Mouse (Mus musculus): ENCODE measurements around the gene Ror1. TPM values are rescaled to one million over a fixed set of nuclear protein-coding genes. Genes with fewer than 3 reads are reported as not detected.

The Ror1 gene
- polyA plus RNA-seq, 1 experiment from 2014 or later = 5.9 TPM

GRCm38 (mm10) chr4:100131488-100131887, 35.9 kb downstream of the Ror1 start:
- no peak for DNase-seq (ENCODE audit: low spot score)
- Histone ChIP-seq H3K4me3 (ENCODE audit: low read depth, low read length) (no peak overlapping the region), H3K27ac (ENCODE audit: low read depth, low read length) (no peak overlapping the region), H3K9me3 (ENCODE audit: control insufficient read depth, low read length) (no peaks in the 10 kb centered on the region), H3K9ac (ENCODE audit: low read length) (no peak overlapping the region), H3K4me1 (replicated peaks; ENCODE audit: control insufficient read depth, insufficient read depth, low read length) (0 out of 2 replicates have a peak, but pooled peaks cover 4% of the 10 kb centered on the region), H3K4me2 (ENCODE audit: low read depth, low read length, severe bottlenecking) (no peak overlapping the region), H3K27me3 (ENCODE audit: control insufficient read depth, insufficient read depth, low read length) (no peaks in the 10 kb centered on the region), H3K36me3 (ENCODE audit: control insufficient read depth, insufficient read depth, low read length) (no peaks in the 10 kb centered on the region)
- no peak for ATAC-seq (replicated peaks; ENCODE audit: low FRiP score)
- WGBS = 84% methylated on average over 2 of the region's 2 CpGs

- Histone ChIP-seq H3K27ac (ENCODE audit: low read depth, low read length) (no peak overlapping the region), H3K9me3 (ENCODE audit: control insufficient read depth, low read length) (no peaks in the 10 kb centered on the region), H3K4me2 (ENCODE audit: low read depth, low read length, severe bottlenecking) (no peak overlapping the region), H3K36me3 (ENCODE audit: control insufficient read depth, insufficient read depth, low read length) (no peaks in the 10 kb centered on the region), H3K4me1 (replicated peaks; ENCODE audit: control insufficient read depth, insufficient read depth, low read length) (no peaks in the 10 kb centered on the region), H3K4me3 (ENCODE audit: low read depth, low read length) (no peak overlapping the region), H3K27me3 (ENCODE audit: control insufficient read depth, insufficient read depth, low read length) (no peaks in the 10 kb centered on the region), H3K9ac (ENCODE audit: low read length) (no peak overlapping the region)
- no peak for DNase-seq (ENCODE audit: low spot score)
- WGBS = 77% methylated on average over 3 of the region's 3 CpGs
- ATAC-seq (replicated peaks; ENCODE audit: low FRiP score) = no peak
Observed at GRCm38 (mm10) chr4:100132261-100132660, 36.7 kb downstream of the Ror1 start.

- H3K36me3 ChIP-seq (ENCODE audit: control insufficient read depth, insufficient read depth, low read length) = no peaks in the 10 kb centered on the region
- no peak overlapping the region for H3K9ac ChIP-seq (ENCODE audit: low read length)
- H3K9me3 ChIP-seq (ENCODE audit: control insufficient read depth, low read length) = no peaks in the 10 kb centered on the region
- no peaks in the 10 kb centered on the region for H3K4me1 ChIP-seq (replicated peaks; ENCODE audit: control insufficient read depth, insufficient read depth, low read length)
- ATAC-seq (replicated peaks; ENCODE audit: low FRiP score) (no peak), DNase-seq (ENCODE audit: low spot score) (no peak)
- no peak overlapping the region for H3K27ac ChIP-seq (ENCODE audit: low read depth, low read length)
- WGBS = 93% methylated on average over 4 of the region's 4 CpGs
- H3K4me3 ChIP-seq (ENCODE audit: low read depth, low read length) = no peak overlapping the region
- H3K27me3 ChIP-seq (ENCODE audit: control insufficient read depth, insufficient read depth, low read length) = no peaks in the 10 kb centered on the region
- no peak overlapping the region for H3K4me2 ChIP-seq (ENCODE audit: low read depth, low read length, severe bottlenecking)
Observed at GRCm38 (mm10) chr4:100136046-100136445, 40.5 kb downstream of the Ror1 start.

GRCm38 (mm10) chr4:100137102-100137835, 41.7 kb downstream of the Ror1 start:
- H3K27me3 ChIP-seq (ENCODE audit: control insufficient read depth, insufficient read depth, low read length) = no peaks in the 10 kb centered on the region
- H3K4me3 ChIP-seq (ENCODE audit: low read depth, low read length) = no peak overlapping the region
- no peak overlapping the region for H3K4me2 ChIP-seq (ENCODE audit: low read depth, low read length, severe bottlenecking)
- 88% methylated on average over 11 of the region's 11 CpGs for WGBS
- DNase-seq (ENCODE audit: low spot score) (no peak), ATAC-seq (replicated peaks; ENCODE audit: low FRiP score) (no peak)
- no peaks in the 10 kb centered on the region for H3K4me1 ChIP-seq (replicated peaks; ENCODE audit: control insufficient read depth, insufficient read depth, low read length)
- H3K36me3 ChIP-seq (ENCODE audit: control insufficient read depth, insufficient read depth, low read length) = no peaks in the 10 kb centered on the region
- H3K9ac ChIP-seq (ENCODE audit: low read length) = no peak overlapping the region
- no peak overlapping the region for H3K27ac ChIP-seq (ENCODE audit: low read depth, low read length)
- H3K9me3 ChIP-seq (ENCODE audit: control insufficient read depth, low read length) = no peaks in the 10 kb centered on the region

GRCm38 (mm10) chr4:100141626-100142025, 46.0 kb downstream of the Ror1 start:
- no peak overlapping the region for H3K4me3 ChIP-seq (ENCODE audit: low read depth, low read length)
- ATAC-seq (replicated peaks; ENCODE audit: low FRiP score) (no peak), DNase-seq (ENCODE audit: low spot score) (no peak)
- H3K4me2 ChIP-seq (ENCODE audit: low read depth, low read length, severe bottlenecking) = no peak overlapping the region
- H3K27ac ChIP-seq (ENCODE audit: low read depth, low read length) = no peak overlapping the region
- H3K9me3 ChIP-seq (ENCODE audit: control insufficient read depth, low read length) = no peaks in the 10 kb centered on the region
- no peaks in the 10 kb centered on the region for H3K27me3 ChIP-seq (ENCODE audit: control insufficient read depth, insufficient read depth, low read length)
- H3K36me3 ChIP-seq (ENCODE audit: control insufficient read depth, insufficient read depth, low read length) = no peaks in the 10 kb centered on the region
- no peak overlapping the region for H3K9ac ChIP-seq (ENCODE audit: low read length)
- WGBS = 86% methylated on average over 2 of the region's 2 CpGs
- no peaks in the 10 kb centered on the region for H3K4me1 ChIP-seq (replicated peaks; ENCODE audit: control insufficient read depth, insufficient read depth, low read length)

GRCm38 (mm10) chr4:100144744-100145143, 49.2 kb downstream of the Ror1 start:
- H3K36me3 ChIP-seq (ENCODE audit: control insufficient read depth, insufficient read depth, low read length) = no peaks in the 10 kb centered on the region
- no peak overlapping the region for H3K4me3 ChIP-seq (ENCODE audit: low read depth, low read length)
- 83% methylated on average over 4 of the region's 4 CpGs for WGBS
- no peak overlapping the region for H3K4me2 ChIP-seq (ENCODE audit: low read depth, low read length, severe bottlenecking)
- DNase-seq (ENCODE audit: low spot score) = no peak
- no peak overlapping the region for H3K9ac ChIP-seq (ENCODE audit: low read length)
- no peaks in the 10 kb centered on the region for H3K4me1 ChIP-seq (replicated peaks; ENCODE audit: control insufficient read depth, insufficient read depth, low read length)
- H3K27ac ChIP-seq (ENCODE audit: low read depth, low read length) = no peak overlapping the region
- H3K9me3 ChIP-seq (ENCODE audit: control insufficient read depth, low read length) = no peaks in the 10 kb centered on the region
- no peaks in the 10 kb centered on the region for H3K27me3 ChIP-seq (ENCODE audit: control insufficient read depth, insufficient read depth, low read length)
- no peak for ATAC-seq (replicated peaks; ENCODE audit: low FRiP score)

GRCm38 (mm10) chr4:100150797-100151196, 55.2 kb downstream of the Ror1 start:
- Histone ChIP-seq H3K36me3 (ENCODE audit: control insufficient read depth, insufficient read depth, low read length) (no peaks in the 10 kb centered on the region), H3K9ac (ENCODE audit: low read length) (no peak overlapping the region), H3K4me3 (ENCODE audit: low read depth, low read length) (no peak overlapping the region), H3K4me2 (ENCODE audit: low read depth, low read length, severe bottlenecking) (no peak overlapping the region), H3K9me3 (ENCODE audit: control insufficient read depth, low read length) (no peaks in the 10 kb centered on the region), H3K27ac (ENCODE audit: low read depth, low read length) (no peak overlapping the region), H3K4me1 (replicated peaks; ENCODE audit: control insufficient read depth, insufficient read depth, low read length) (peaks cover 3% of the 10 kb centered on the region; the same call in 1 of the 2 replicates), H3K27me3 (ENCODE audit: control insufficient read depth, insufficient read depth, low read length) (no peaks in the 10 kb centered on the region)
- no peak for ATAC-seq (replicated peaks; ENCODE audit: low FRiP score)
- no peak for DNase-seq (ENCODE audit: low spot score)
- WGBS = 93% methylated on average over 1 of the region's 1 CpGs

- Histone ChIP-seq H3K27ac (ENCODE audit: low read depth, low read length) (no peak overlapping the region), H3K9me3 (ENCODE audit: control insufficient read depth, low read length) (no peaks in the 10 kb centered on the region), H3K4me2 (ENCODE audit: low read depth, low read length, severe bottlenecking) (no peak overlapping the region), H3K9ac (ENCODE audit: low read length) (no peak overlapping the region), H3K36me3 (ENCODE audit: control insufficient read depth, insufficient read depth, low read length) (no peaks in the 10 kb centered on the region), H3K4me3 (ENCODE audit: low read depth, low read length) (no peak overlapping the region), H3K27me3 (ENCODE audit: control insufficient read depth, insufficient read depth, low read length) (no peaks in the 10 kb centered on the region), H3K4me1 (replicated peaks; ENCODE audit: control insufficient read depth, insufficient read depth, low read length) (peaks cover 3% of the 10 kb centered on the region; the same call in 1 of the 2 replicates)
- WGBS = 37% methylated on average over 7 of the region's 7 CpGs
- ATAC-seq (replicated peaks; ENCODE audit: low FRiP score) (no peak), DNase-seq (ENCODE audit: low spot score) (no peak)
Observed at GRCm38 (mm10) chr4:100154560-100155130, 59.1 kb downstream of the Ror1 start.

- ATAC-seq (replicated peaks; ENCODE audit: low FRiP score) (no peak), DNase-seq (ENCODE audit: low spot score) (no peak)
- H3K4me2 ChIP-seq (ENCODE audit: low read depth, low read length, severe bottlenecking) = no peak overlapping the region
- H3K36me3 ChIP-seq (ENCODE audit: control insufficient read depth, insufficient read depth, low read length) = no peaks in the 10 kb centered on the region
- no peaks in the 10 kb centered on the region for H3K9me3 ChIP-seq (ENCODE audit: control insufficient read depth, low read length)
- H3K4me3 ChIP-seq (ENCODE audit: low read depth, low read length) = no peak overlapping the region
- H3K9ac ChIP-seq (ENCODE audit: low read length) = no peak overlapping the region
- H3K4me1 ChIP-seq (replicated peaks; ENCODE audit: control insufficient read depth, insufficient read depth, low read length) = peaks cover 3% of the 10 kb centered on the region; the same call in 1 of the 2 replicates
- no peak overlapping the region for H3K27ac ChIP-seq (ENCODE audit: low read depth, low read length)
- WGBS = 85% methylated on average over 3 of the region's 3 CpGs
- no peaks in the 10 kb centered on the region for H3K27me3 ChIP-seq (ENCODE audit: control insufficient read depth, insufficient read depth, low read length)
Observed at GRCm38 (mm10) chr4:100155731-100156130, 60.1 kb downstream of the Ror1 start.
